Mouse (Mus musculus) E14TG2a.4 (cell line): ENCODE measurements around the gene Retreg2.

Experiments
- H3K27me3 ChIP-seq: 2 replicates; pipeline ENCODE4 v1.6.1; 2014; ENCODE audit warnings: low read length, control low read depth; ENCODE audit not compliant: insufficient read depth
- H3K36me3 ChIP-seq: 2 replicates; pipeline ENCODE4 v1.6.1; 2014; ENCODE audit warnings: low read length, control low read depth; ENCODE audit not compliant: insufficient read depth
- H3K4me1 ChIP-seq: replicated peaks from 2 replicates; pipeline ENCODE4 v1.6.1; 2014; ENCODE audit warnings: low read depth, low read length, control low read depth
- H3K4me3 ChIP-seq: replicated peaks from 2 replicates; pipeline ENCODE4 v1.5.1; 2014; ENCODE audit warnings: mild to moderate bottlenecking, low read length
- H3K9me3 ChIP-seq: 2 replicates; pipeline ENCODE4 v1.6.1; 2014; ENCODE audit warnings: low read length, control low read depth
- CTCF ChIP-seq: conservative IDR thresholded peaks from 2 replicates; pipeline ENCODE4 v1.5.1; 2014; ENCODE audit warnings: low read length
- NANOG ChIP-seq: IDR thresholded peaks from 2 replicates; pipeline ENCODE4 v1.6.1; 2014; ENCODE audit warnings: borderline replicate concordance, low read length, mixed read lengths
- POU5F1 ChIP-seq: IDR thresholded peaks from 2 replicates; pipeline ENCODE4 v1.6.1; 2014; ENCODE audit warnings: low read length, borderline replicate concordance

Gene Retreg2

DNA sequence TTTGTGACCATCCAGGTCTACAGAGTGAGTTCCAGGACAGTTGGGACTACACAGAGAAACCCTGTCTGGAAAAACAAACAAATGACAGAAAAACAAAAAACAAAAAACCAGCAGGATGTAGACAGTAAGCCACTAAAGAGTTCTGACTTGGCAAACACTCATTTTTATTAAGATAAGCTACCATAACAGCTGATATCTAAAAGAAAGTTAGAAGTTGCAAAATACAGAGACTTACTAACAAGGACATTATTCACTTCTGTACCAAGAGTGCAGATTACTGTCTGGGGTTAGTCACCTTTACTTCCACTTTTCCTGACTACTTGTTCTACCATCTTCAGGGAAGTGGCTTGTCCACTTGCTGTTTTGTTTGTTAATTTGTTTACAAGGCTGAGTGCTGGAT, 16.4 kb downstream of the Retreg2 start:
- Histone ChIP-seq H3K9me3 (no peaks in the 10 kb centered on the region), H3K36me3 (no peaks in the 10 kb centered on the region), H3K27me3 (no peaks in the 10 kb centered on the region), H3K4me1 (no peaks in the 10 kb centered on the region), H3K4me3 (no peak overlapping the region)
- no peak for TF ChIP-seq NANOG

DNA sequence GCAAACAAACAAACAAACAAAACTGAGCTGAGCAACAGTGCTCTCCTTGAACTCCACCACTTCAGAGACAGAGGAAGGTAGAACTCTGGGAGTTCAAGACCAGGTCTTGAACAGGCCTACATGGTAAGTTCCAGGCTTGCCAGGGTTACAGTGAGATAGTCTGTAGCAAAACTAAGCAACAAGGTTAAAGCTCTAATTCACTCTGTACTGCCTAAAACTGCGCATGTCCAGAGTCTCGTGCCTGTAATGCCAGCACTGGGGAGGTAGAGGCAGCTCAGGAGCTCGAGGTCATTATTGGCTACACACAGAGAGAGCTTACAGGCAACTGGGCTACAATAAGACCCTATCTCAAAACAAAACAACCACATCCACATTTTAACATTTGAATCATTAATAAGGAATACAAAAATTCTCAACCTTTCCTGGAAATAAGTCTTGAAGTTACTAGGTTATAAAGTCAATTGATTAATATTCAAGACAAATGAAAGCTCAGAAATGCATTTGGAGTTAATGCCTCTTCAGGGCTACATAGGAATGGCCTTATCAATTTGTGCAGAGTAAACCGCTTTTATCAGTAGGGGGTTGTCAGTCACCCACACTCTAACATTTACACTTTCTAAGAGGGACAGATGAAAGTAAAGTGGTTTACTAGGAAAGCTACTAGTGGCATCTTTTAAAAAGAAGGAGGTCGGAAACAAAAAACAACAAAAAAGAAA, 17.1 kb downstream of the Retreg2 start:
- H3K4me3 ChIP-seq = no peak overlapping the region
- no peaks in the 10 kb centered on the region for H3K9me3 ChIP-seq
- H3K4me1 ChIP-seq = no peaks in the 10 kb centered on the region
- TF ChIP-seq NANOG = no peak
- H3K27me3 ChIP-seq = no peaks in the 10 kb centered on the region
- no peaks in the 10 kb centered on the region for H3K36me3 ChIP-seq

- Histone ChIP-seq H3K36me3 (no peaks in the 10 kb centered on the region), H3K9me3 (no peaks in the 10 kb centered on the region), H3K4me1 (no peaks in the 10 kb centered on the region), H3K4me3 (no peak overlapping the region), H3K27me3 (no peaks in the 10 kb centered on the region)
- no peak for TF ChIP-seq POU5F1
Observed at GRCm38 (mm10) chr1:75160256-75160617, 17.7 kb downstream of the Retreg2 start.

GRCm38 (mm10) chr1:75168093-75168471, 25.5 kb downstream of the Retreg2 start:
- Histone ChIP-seq H3K4me3 (peak overlapping the region; percentile 90), H3K27me3 (no peaks in the 10 kb centered on the region), H3K4me1 (peaks cover 19% of the 10 kb centered on the region), H3K36me3 (peaks cover 35% of the 10 kb centered on the region), H3K9me3 (no peaks in the 10 kb centered on the region)
- TF ChIP-seq CTCF (no peak), NANOG (no peak), POU5F1 (no peak)

- no peaks in the 10 kb centered on the region for H3K27me3 ChIP-seq
- peaks cover 42% of the 10 kb centered on the region for H3K36me3 ChIP-seq
- TF ChIP-seq NANOG = no peak
- no peak for TF ChIP-seq POU5F1
- TF ChIP-seq CTCF = no peak
- H3K4me3 ChIP-seq = peak within 1 kb of the TSS; percentile 90
- H3K4me1 ChIP-seq = peaks cover 19% of the 10 kb centered on the region
- no peaks in the 10 kb centered on the region for H3K9me3 ChIP-seq
Observed at GRCm38 (mm10) chr1:75168472-75169464, 26.2 kb downstream of the Retreg2 start, which contains the start of gene Zfand2b. TSS of gene Zfand2b (plus strand) at chr1:75168646.

- Histone ChIP-seq H3K27me3 (no peaks in the 10 kb centered on the region), H3K36me3 (peaks cover 66% of the 10 kb centered on the region), H3K4me1 (peaks cover 36% of the 10 kb centered on the region), H3K9me3 (no peaks in the 10 kb centered on the region), H3K4me3 (peak overlapping the region; percentile 90)
- TF ChIP-seq POU5F1 (no peak), CTCF (no peak)
Observed at GRCm38 (mm10) chr1:75179334-75180104, 36.9 kb downstream of the Retreg2 start.

GRCm38 (mm10) chr1:75180105-75180590, 37.6 kb downstream of the Retreg2 start, which contains the start of gene Abcb6:
TSS of gene Abcb6 (minus strand) at chr1:75180392.
- no peaks in the 10 kb centered on the region for H3K9me3 ChIP-seq
- TF ChIP-seq POU5F1 = no peak
- no peak; the same call in 1 of the 2 replicates for TF ChIP-seq CTCF
- no peak for TF ChIP-seq NANOG
- peaks cover 41% of the 10 kb centered on the region for H3K4me1 ChIP-seq
- H3K27me3 ChIP-seq = no peaks in the 10 kb centered on the region
- H3K4me3 ChIP-seq = peak within 1 kb of the TSS; percentile 90
- peaks cover 67% of the 10 kb centered on the region for H3K36me3 ChIP-seq

- no peaks in the 10 kb centered on the region for H3K9me3 ChIP-seq
- H3K4me3 ChIP-seq = no peak overlapping the region
- H3K27me3 ChIP-seq = no peaks in the 10 kb centered on the region
Observed at GRCm38 (mm10) chr1:75180741-75181140, 38.2 kb downstream of the Retreg2 start.

More at GRCm38 (mm10) chr1:75180741-75181140, 38.2 kb downstream of the Retreg2 start:
- no peak for TF ChIP-seq NANOG
- TF ChIP-seq CTCF = no peak
- TF ChIP-seq POU5F1 = no peak
- peaks cover 47% of the 10 kb centered on the region for H3K4me1 ChIP-seq
- H3K36me3 ChIP-seq = peaks cover 67% of the 10 kb centered on the region
